Mouse (Mus musculus): Measurements from ENCODE around the gene Ackr1.
"Not testable (repeated sequence)": the region's sequence is repeated elsewhere in the genome, so short reads cannot be mapped to it uniquely, and the experiment has no call there.

GRCm38 (mm10) chr1:173313535-173314050 lies 20.0 kb downstream of the Ackr1 start:
- not testable (repeated sequence) for TF ChIP-seq CTCF (IDR thresholded peaks at IDR 0.05; ENCODE audit: low read depth, low read length); POLR2A (IDR thresholded peaks at IDR 0.05; ENCODE audit: extremely low read depth, insufficient read depth, low read length)
